Mouse (Mus musculus) liver, embryonic 14.5 days (tissue): ENCODE data around the gene Hes6.

ENCODE experiments used
- CTCF ChIP-seq: IDR thresholded peaks from 2 replicates; pipeline ENCODE4 v1.5.1; 2016; ENCODE audit warnings: antibody characterized with exemption, low read depth, control low read depth
- EP300 ChIP-seq: IDR thresholded peaks from 2 replicates; pipeline ENCODE4 v1.6.1; 2016; ENCODE audit warnings: antibody characterized with exemption, low read depth

- no peak for TF ChIP-seq CTCF
- TF ChIP-seq EP300 = no peak
These were observed at the start of gene Hes6 for GRCm38 (mm10) chr1:91413898-91414594.
